Mouse (Mus musculus) layer of hippocampus, adult 6 months (tissue): ENCODE measurements around the gene Itgal. TPM values are rescaled to one million over a fixed set of nuclear protein-coding genes. Genes with fewer than 3 reads are reported as not detected.

Source experiments
- long read RNA-seq, 2 experiments: library from polyadenylated mRNA; unstranded; transcript quantifications; one replicate each; pipeline ENCODE4 v2.0.0; 2019 to 2020
- polyA plus RNA-seq: library from polyadenylated mRNA; unstranded; fragments of <200 nt; fragmentation: Nextera tagmentation; gene quantifications from 2 replicates; pipeline ENCODE4 v1.2.3, GENCODE M21; 2021

Itgal gene
- 0.04 and 0.14 TPM in 2 replicates for polyA plus RNA-seq
- long read RNA-seq, experiment 1, partial matches to known transcripts = 1 of 1 reads
- long read RNA-seq, experiment 1, other reads (novel, unspliced or antisense) = 0 of 1 reads
- long read RNA-seq, experiment 2 = 0 reads

DNA sequence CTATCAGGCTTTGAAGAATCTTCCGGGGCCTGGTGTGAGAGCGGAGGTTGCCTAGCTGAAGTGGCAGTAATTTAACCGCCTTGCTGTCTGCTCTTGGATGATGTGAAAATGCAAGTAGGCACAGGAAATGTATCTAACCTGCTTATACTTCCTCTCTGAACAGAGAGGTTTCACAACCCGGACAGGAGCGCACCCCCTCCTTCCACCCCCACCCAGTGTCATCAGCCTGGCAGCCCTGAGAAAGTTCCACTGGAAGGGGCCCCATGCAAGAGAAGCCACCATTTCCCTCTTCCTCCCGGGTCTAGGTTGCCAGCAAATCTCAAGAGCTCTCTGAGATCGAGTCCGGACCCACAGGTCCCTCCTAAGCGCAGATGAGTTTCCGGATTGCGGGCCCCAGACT, at the start of gene Itgal:
Gene Itgal (plus strand): TSS at position 163 of the 400 bp plus-strand sequence.

GRCm38 (mm10) chr7:127260309-127261111, 35.5 kb upstream of the Itgal start, which contains the start of gene Dctpp1:
TSS of gene Dctpp1 (minus strand) at chr7:127260709.

DNA sequence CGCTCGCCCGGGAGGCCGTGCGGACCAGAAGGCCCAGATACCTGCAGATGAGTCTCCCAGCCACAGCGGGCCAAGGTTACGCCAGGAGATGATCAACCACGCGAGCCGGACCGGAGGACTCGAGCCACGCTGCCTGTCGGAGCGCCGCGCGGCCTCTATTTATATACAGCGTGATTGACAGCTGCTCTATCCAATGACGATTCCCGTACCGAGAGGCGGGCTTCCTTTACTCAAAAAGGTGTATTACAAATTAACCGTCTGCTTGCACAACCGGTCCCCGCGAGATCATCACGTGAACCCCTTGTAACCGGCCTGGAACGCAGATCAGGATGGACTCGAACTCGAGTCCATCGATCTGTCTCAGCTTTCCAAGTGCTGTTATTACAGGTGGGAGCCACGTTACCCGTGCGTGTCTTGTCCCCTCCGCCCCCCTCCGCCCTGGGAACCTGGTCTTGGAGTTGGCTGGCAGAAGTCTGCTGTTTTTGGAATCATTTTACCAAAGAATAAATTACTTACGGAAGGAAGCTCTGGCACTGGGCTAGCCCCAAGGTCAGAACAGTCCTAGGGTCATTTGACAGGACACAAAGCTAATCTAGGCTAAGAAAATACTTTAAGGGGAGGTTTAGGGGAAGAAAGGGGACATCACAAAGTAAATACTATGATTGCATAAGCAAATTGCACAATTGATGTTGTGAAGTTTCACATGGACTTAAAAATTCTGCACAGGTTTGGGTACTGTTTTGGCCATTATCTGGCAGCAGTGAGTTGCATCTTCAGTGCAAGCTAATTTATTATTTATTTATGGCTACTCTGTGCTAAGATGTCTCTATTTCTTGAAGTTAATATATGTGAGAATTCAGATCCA, 21.9 kb upstream of the Itgal start, which contains the start of gene Sephs2:
Gene Sephs2 (minus strand): TSS at position 131 of the 865 bp plus-strand sequence.

DNA sequence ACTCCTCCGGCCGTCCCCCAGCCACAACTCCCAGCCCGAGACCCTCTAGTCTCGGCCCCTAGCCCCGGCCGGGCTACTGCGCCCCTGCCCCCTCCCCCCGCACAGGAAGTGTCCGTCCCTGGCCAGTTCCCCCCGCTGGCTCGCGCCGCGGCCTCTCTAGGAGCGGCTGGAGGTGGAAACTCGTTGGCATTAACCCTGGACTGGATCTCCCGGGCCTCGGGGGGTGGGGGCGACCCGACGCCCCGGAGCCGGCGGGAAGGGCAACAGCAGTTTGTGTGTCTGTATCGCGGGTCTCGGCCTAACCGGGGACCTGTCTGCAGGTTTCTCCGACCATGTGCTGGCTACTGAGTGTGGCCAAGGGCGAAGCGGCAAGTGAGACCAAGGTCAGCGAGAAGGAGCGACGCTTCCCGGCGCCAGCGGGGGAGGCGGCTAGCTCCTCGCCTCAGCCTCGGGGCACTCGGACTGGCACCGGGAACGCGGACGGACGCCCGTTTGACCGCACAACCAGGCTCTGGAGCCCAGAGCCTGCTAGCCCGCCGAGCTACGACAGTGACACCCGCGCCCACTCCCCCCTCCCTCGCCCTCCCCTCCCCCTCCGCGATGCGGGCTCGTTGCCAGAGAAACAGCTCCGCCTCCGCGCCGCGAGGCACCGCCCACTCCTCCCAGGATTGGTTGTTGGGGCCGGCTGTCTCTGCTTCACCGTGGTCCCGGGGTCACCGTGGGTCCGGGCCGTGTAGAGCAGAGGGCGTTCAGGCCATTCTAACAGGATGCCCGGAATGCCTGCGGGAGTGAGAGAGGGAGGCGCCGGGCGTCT, 49.7 kb downstream of the Itgal start, which contains the start of gene Zfp768:
Gene Zfp768 (minus strand): TSS at position 78 of the 814 bp plus-strand sequence.

GRCm38 (mm10) chr7:127375271-127376245, 79.5 kb downstream of the Itgal start, which contains the start of gene Zfp747:
TSS of gene Zfp747 (minus strand) at chr7:127376050.

Other genes with a start within 250 kb of the Itgal start
- not detected in 2 replicates for gene Zg16, start 208.9 kb upstream of the Itgal start, polyA plus RNA-seq
- gene AI467606, start 204.9 kb upstream of the Itgal start, polyA plus RNA-seq = 1.8 and 2.1 TPM in 2 replicates
- 0.89 and 0.97 TPM in 2 replicates for gene Qprt, start 174.0 kb upstream of the Itgal start, polyA plus RNA-seq
- gene Spn, start 158.4 kb upstream of the Itgal start, polyA plus RNA-seq = 0.06 TPM in 1 of 2 replicates, not detected in the other
- gene Cd2bp2, start 100.2 kb upstream of the Itgal start, polyA plus RNA-seq = 30.0 and 34.9 TPM in 2 replicates
- 8.5 and 9.3 TPM in 2 replicates for gene Tbc1d10b, start 87.8 kb upstream of the Itgal start, polyA plus RNA-seq
- 4.1 and 5.1 TPM in 2 replicates for gene Mylpf, start 87.4 kb upstream of the Itgal start, polyA plus RNA-seq
- 12.1 and 12.3 TPM in 2 replicates for gene Zfp553, start 63.2 kb upstream of the Itgal start, polyA plus RNA-seq
- 1.3 and 2.0 TPM in 2 replicates for gene Sept1, start 63.1 kb upstream of the Itgal start, polyA plus RNA-seq
- gene Zfp771, start 52.0 kb upstream of the Itgal start, polyA plus RNA-seq = 61.1 and 73.1 TPM in 2 replicates
- gene Dctpp1, start 35.6 kb upstream of the Itgal start, polyA plus RNA-seq = 66.6 and 67.2 TPM in 2 replicates
- 60.4 and 69.7 TPM in 2 replicates for gene Sephs2, start 22.2 kb upstream of the Itgal start, polyA plus RNA-seq
- 1.9 and 2.1 TPM in 2 replicates for gene Zfp768, start 49.3 kb downstream of the Itgal start, polyA plus RNA-seq
- gene Zfp747, start 79.8 kb downstream of the Itgal start, polyA plus RNA-seq = 3.3 and 3.5 TPM in 2 replicates
- 1.6 and 2.0 TPM in 2 replicates for gene 9130019O22Rik, start 90.9 kb downstream of the Itgal start, polyA plus RNA-seq
- 3.6 TPM in 2 replicates for gene E430018J23Rik, start 97.4 kb downstream of the Itgal start, polyA plus RNA-seq
- gene Zfp764, start 110.6 kb downstream of the Itgal start, polyA plus RNA-seq = 2.1 and 3.2 TPM in 2 replicates
- 30.1 and 32.4 TPM in 2 replicates for gene Zfp688, start 125.8 kb downstream of the Itgal start, polyA plus RNA-seq
- 3.2 TPM in 2 replicates for gene Zfp689, start 152.9 kb downstream of the Itgal start, polyA plus RNA-seq
- gene Prr14, start 163.4 kb downstream of the Itgal start, polyA plus RNA-seq = 13.1 and 16.1 TPM in 2 replicates
- gene Fbrs, start 182.9 kb downstream of the Itgal start, polyA plus RNA-seq = 4.1 and 5.4 TPM in 2 replicates
- gene Srcap, start 215.7 kb downstream of the Itgal start, polyA plus RNA-seq = 11.6 and 14.6 TPM in 2 replicates
- 1.3 and 2.9 TPM in 2 replicates for gene Gm42715, start 223.3 kb downstream of the Itgal start, polyA plus RNA-seq